9 mouse cellular contexts compared by ENCODE assay signal in the genomic region with DNA sequence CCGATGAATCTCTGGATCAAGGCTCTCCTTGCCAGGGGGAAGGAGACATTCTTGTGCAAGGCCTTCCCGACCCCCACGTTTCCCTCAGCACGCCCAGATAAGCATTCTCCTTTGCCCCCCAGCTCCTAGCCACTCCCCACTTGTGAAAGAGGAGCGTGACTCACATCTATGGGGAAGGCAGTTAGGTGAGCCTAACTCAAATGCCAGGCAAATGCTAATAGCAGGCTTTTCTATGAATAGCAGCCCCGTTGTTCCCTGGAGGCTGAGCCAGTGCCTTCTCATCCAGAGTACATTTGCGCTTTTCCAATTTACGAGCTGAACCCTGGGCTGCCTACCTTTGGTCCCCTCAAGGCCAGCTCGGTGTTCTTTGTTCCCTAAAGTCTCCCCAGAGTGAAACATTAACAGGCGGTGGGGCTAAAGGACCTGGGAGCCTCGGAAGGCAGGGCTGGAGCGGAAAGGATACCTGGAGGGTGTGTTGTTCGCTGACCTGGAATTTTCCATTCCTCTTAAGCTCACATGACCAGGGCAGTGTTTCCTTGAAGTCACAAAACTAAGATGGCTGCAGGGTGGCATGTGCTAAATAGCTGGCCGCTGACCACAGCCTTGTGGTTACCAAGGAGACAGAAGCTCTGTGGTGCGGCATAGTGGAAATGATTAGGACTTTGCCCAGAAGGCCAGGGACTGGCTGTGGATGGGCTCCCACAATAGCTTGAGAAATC.
DNase-seq lines count a peak whose midpoint lies in the region; ATAC-seq lines count a peak whose summit lies in the region.
"Had no signal": no experiment of that assay in that cellular context is flagged by ENCODE, and none has a peak within 500 bp of the region (broad histone marks: within the 10 kb centered on the region; RNA-seq: fewer than 3 reads in every experiment).

No protein-coding gene starts in this region.

- H3K9ac ChIP-seq in kidney, embryonic 16.5 days (replicated peaks; ENCODE audit: low read length): peak overlapping the region; percentile 29
- H3K9ac ChIP-seq: embryonic facial prominence, embryonic 15.5 days had no signal

- H3K4me2 ChIP-seq in kidney, embryonic 16.5 days (replicated peaks; ENCODE audit: low read depth, low read length): no peak overlapping the region
- H3K4me2 ChIP-seq: embryonic facial prominence, embryonic 15.5 days had no signal

- ATAC-seq in kidney, embryonic 16.5 days (ENCODE audit: low FRiP score, low TSS enrichment): peak; percentile 78
- ATAC-seq in activated CD4-positive, CD25-positive, alpha-beta regulatory T cell, adult 4 months: no peak

- intact Hi-C loops in heart, postnatal 14 days (cut with DNase I): no loop called here

- no peaks in the 10 kb centered on the region for H3K27me3 ChIP-seq in kidney, embryonic 16.5 days (ENCODE audit: insufficient read depth, low read length)
- H3K27me3 ChIP-seq: embryonic facial prominence, embryonic 15.5 days had no signal

- H3K27ac ChIP-seq in kidney, embryonic 16.5 days (ENCODE audit: low read length): peak overlapping the region; percentile 95
- H3K27ac ChIP-seq: embryonic facial prominence, embryonic 15.5 days had no signal

- peaks cover 65% of the 10 kb centered on the region for H3K4me1 ChIP-seq in kidney, embryonic 16.5 days (ENCODE audit: insufficient read depth, low read length)

- peak; percentile 87 for DNase-seq in heart, adult 11 months
- DNase-seq in heart, postnatal 14 days: no peak
- DNase-seq in brain, adult 2 months (ENCODE audit: low read depth, low spot score): peak; percentile 69
- DNase-seq in lung, postnatal 36 days: peak; percentile 52
- no peak for DNase-seq in natural killer cell, adult 2 months (ENCODE audit: low spot score in 2 of 2)
- DNase-seq in frontal cortex, postnatal 14 days (ENCODE audit: low spot score in 2 of 2): no peak

- 47% methylated on average over 15 of the region's 15 CpGs for WGBS in kidney, embryonic 16.5 days

- H3K36me3 ChIP-seq in kidney, embryonic 16.5 days (ENCODE audit: insufficient read depth, low read length): no peaks in the 10 kb centered on the region
- H3K36me3 ChIP-seq: embryonic facial prominence, embryonic 15.5 days had no signal

- H3K4me3 ChIP-seq in kidney, embryonic 16.5 days (ENCODE audit: low read length): no peak overlapping the region
- H3K4me3 ChIP-seq: embryonic facial prominence, embryonic 15.5 days had no signal

- H3K9me3 ChIP-seq in kidney, embryonic 16.5 days (ENCODE audit: low read length): no peaks in the 10 kb centered on the region
- H3K9me3 ChIP-seq: embryonic facial prominence, embryonic 15.5 days had no signal

Comparison
In these comparisons a context has a peak if more than half of its experiments do, and no peak if none do; other contexts are left out.
1. DNase-seq: peak in heart, adult 11 months (single experiment), brain, adult 2 months (single experiment) and lung, postnatal 36 days (single experiment); none in heart, postnatal 14 days (0 of 2), natural killer cell, adult 2 months (0 of 2) and frontal cortex, postnatal 14 days (0 of 2).